Mouse (Mus musculus): ENCODE results near the gene Myo1h. TPM values are rescaled to one million over a fixed set of nuclear protein-coding genes. Genes with fewer than 3 reads are reported as not detected.

The Myo1h gene
- total RNA-seq, 2 experiments from 2014 or later = 0.58 to 1.5 TPM

GRCm38 (mm10) chr5:114290004-114290403 lies 1.0 kb downstream of the Myo1h start:
- ATAC-seq (replicated peaks; ENCODE audit: poor library complexity) = no peak

- peak; percentile 46 for ATAC-seq (replicated peaks; ENCODE audit: poor library complexity)
Measured at GRCm38 (mm10) chr5:114296693-114297631, 8.0 kb downstream of the Myo1h start.

- ATAC-seq (replicated peaks; ENCODE audit: poor library complexity) = no peak
Measured at GRCm38 (mm10) chr5:114298212-114298894, 9.4 kb downstream of the Myo1h start.

GRCm38 (mm10) chr5:114299156-114299855 lies 10.3 kb downstream of the Myo1h start:
- ATAC-seq (replicated peaks; ENCODE audit: poor library complexity) = no peak

GRCm38 (mm10) chr5:114299883-114300610 lies 11.1 kb downstream of the Myo1h start:
- no peak for ATAC-seq (replicated peaks; ENCODE audit: poor library complexity)

- no peak for ATAC-seq (replicated peaks; ENCODE audit: poor library complexity)
Measured at GRCm38 (mm10) chr5:114303166-114303565, 14.2 kb downstream of the Myo1h start.

- ATAC-seq (replicated peaks; ENCODE audit: poor library complexity) = no peak
Measured at GRCm38 (mm10) chr5:114306496-114306895, 17.5 kb downstream of the Myo1h start.

- peak; percentile 52; the same call in 1 of the 2 replicates for ATAC-seq (replicated peaks; ENCODE audit: poor library complexity)
Measured at GRCm38 (mm10) chr5:114308765-114309679, 20.1 kb downstream of the Myo1h start.

- no peak for ATAC-seq (replicated peaks; ENCODE audit: poor library complexity)
Measured at GRCm38 (mm10) chr5:114309680-114310036, 20.7 kb downstream of the Myo1h start.

GRCm38 (mm10) chr5:114323105-114323790 lies 34.3 kb downstream of the Myo1h start:
- ATAC-seq (replicated peaks; ENCODE audit: poor library complexity) = peak; percentile 29; the same call in 1 of the 2 replicates

- peak; percentile 83 for ATAC-seq (replicated peaks; ENCODE audit: poor library complexity)
Measured at GRCm38 (mm10) chr5:114323791-114324507, 35.0 kb downstream of the Myo1h start.

GRCm38 (mm10) chr5:114342996-114343395 lies 54.0 kb downstream of the Myo1h start:
- ATAC-seq (replicated peaks; ENCODE audit: poor library complexity) = no peak

- no peak for ATAC-seq (replicated peaks; ENCODE audit: poor library complexity)
Measured at GRCm38 (mm10) chr5:114343612-114344011, 54.6 kb downstream of the Myo1h start.

GRCm38 (mm10) chr5:114345538-114345937 lies 56.6 kb downstream of the Myo1h start:
- peak; percentile 93 for ATAC-seq (replicated peaks; ENCODE audit: poor library complexity)

GRCm38 (mm10) chr5:114347005-114347404 lies 58.0 kb downstream of the Myo1h start:
- peak; percentile 22; the same call in 1 of the 2 replicates for ATAC-seq (replicated peaks; ENCODE audit: poor library complexity)

GRCm38 (mm10) chr5:114351490-114351889 lies 62.5 kb downstream of the Myo1h start:
- peak; percentile 64; the same call in 1 of the 2 replicates for ATAC-seq (replicated peaks; ENCODE audit: poor library complexity)

- peak; percentile 95 for ATAC-seq (replicated peaks; ENCODE audit: poor library complexity)
Measured at GRCm38 (mm10) chr5:114356250-114356935, 67.4 kb downstream of the Myo1h start.
